Comparison of ENCODE assay signal across 7 mouse cellular contexts in the genomic region with DNA sequence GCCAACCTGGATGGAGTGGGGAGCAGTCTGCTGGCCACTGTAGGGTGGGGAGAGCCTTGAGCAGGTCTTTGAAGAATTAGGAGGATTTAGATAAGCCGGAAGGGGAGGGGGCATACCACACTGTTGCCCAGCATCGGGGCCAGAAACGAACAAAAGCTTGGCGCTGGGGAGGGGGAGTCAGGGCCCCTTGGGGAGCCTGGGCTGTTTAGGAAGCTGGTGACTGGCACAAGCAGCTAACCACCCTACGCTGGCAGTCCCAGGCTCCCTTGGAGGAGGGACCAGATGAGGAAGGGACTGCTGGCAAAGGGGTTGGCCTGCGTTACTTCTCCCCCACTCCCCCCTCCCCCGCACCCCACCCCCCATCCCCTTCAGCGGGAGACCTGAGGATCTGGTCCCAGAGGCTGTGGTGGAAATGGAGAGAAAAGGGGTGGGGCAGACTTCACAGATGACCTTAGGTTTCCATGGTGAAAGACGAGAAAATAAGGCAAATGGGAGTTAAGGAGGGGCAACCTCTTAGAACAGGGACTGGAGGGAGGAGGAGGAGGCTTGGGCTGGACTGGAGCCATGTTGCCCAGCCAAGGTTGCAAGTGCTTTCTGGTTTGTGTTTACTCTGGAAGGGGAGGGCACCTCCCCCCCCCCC. TPM values are rescaled to one million over a fixed set of nuclear protein-coding genes. Genes with fewer than 3 reads are reported as not detected.
DNase-seq lines count a peak whose midpoint lies in the region; ATAC-seq and TF ChIP-seq lines count a peak whose summit lies in the region.

No protein-coding gene starts in this region.

- H3K4me1 ChIP-seq in ES-Bruce4 (ENCODE audit: control insufficient read depth, insufficient read depth, low read length), result peaks cover 9% of the 10 kb centered on the region
- H3K4me1 ChIP-seq in forebrain, embryonic 15.5 days, result peaks cover 65% of the 10 kb centered on the region
- H3K4me1 ChIP-seq in kidney, adult 2 months (ENCODE audit: control insufficient read depth, insufficient read depth, low read length), result peaks cover 69% of the 10 kb centered on the region
- H3K4me1 ChIP-seq in lung, embryonic 16.5 days (replicated peaks; ENCODE audit: control insufficient read depth, insufficient read depth, low read length), result peaks cover 78% of the 10 kb centered on the region

- no peaks in the 10 kb centered on the region for H3K9me3 ChIP-seq in ES-Bruce4 (replicated peaks; ENCODE audit: control insufficient read depth, insufficient read depth, low read length, poor library complexity, severe bottlenecking)
- H3K9me3 ChIP-seq in forebrain, embryonic 15.5 days, result no peaks in the 10 kb centered on the region
- no peaks in the 10 kb centered on the region for H3K9me3 ChIP-seq in lung, embryonic 16.5 days (ENCODE audit: control insufficient read depth, low read length)

- under 1% methylated on average over 9 of the region's 9 CpGs for WGBS in forebrain, embryonic 15.5 days
- 15% methylated on average over 9 of the region's 9 CpGs for WGBS in kidney, adult 2 months
- 5% methylated on average over 8 of the region's 9 CpGs for WGBS in lung, embryonic 16.5 days

- peak; percentile 72; the same call in 1 of the 2 replicates for TF ChIP-seq EP300 in ES-Bruce4 (IDR thresholded peaks at IDR 0.05; ENCODE audit: insufficient read depth, low read depth, low read length)

- H3K9ac ChIP-seq in ES-Bruce4 (ENCODE audit: low read depth, poor library complexity, severe bottlenecking), result peak overlapping the region; percentile 67
- H3K9ac ChIP-seq in forebrain, embryonic 15.5 days (replicated peaks), result no peak overlapping the region
- peak overlapping the region; percentile 68 for H3K9ac ChIP-seq in lung, embryonic 16.5 days (ENCODE audit: low read length)

- TF ChIP-seq POLR2A in ES-Bruce4 (IDR thresholded peaks at IDR 0.05; ENCODE audit: insufficient read depth, low read length), result no peak
- TF ChIP-seq POLR2A in kidney, adult 2 months (IDR thresholded peaks at IDR 0.05; ENCODE audit: low read depth, low read length), result no peak

- H3K36me3 ChIP-seq in ES-Bruce4 (ENCODE audit: control insufficient read depth, insufficient read depth, low read length, poor library complexity, severe bottlenecking), result peaks cover 7% of the 10 kb centered on the region
- H3K36me3 ChIP-seq in forebrain, embryonic 15.5 days, result no peaks in the 10 kb centered on the region
- H3K36me3 ChIP-seq in kidney, adult 2 months (ENCODE audit: control insufficient read depth, insufficient read depth, low read length), result no peaks in the 10 kb centered on the region
- no peaks in the 10 kb centered on the region for H3K36me3 ChIP-seq in lung, embryonic 16.5 days (ENCODE audit: control insufficient read depth, insufficient read depth, low read length)

- no peaks in the 10 kb centered on the region for H3K27me3 ChIP-seq in ES-Bruce4 (ENCODE audit: control insufficient read depth, insufficient read depth, low read length, poor library complexity, severe bottlenecking)
- H3K27me3 ChIP-seq in forebrain, embryonic 15.5 days, result no peaks in the 10 kb centered on the region
- no peaks in the 10 kb centered on the region for H3K27me3 ChIP-seq in kidney, adult 2 months (replicated peaks; ENCODE audit: control insufficient read depth, insufficient read depth, low read length)
- H3K27me3 ChIP-seq in lung, embryonic 16.5 days (ENCODE audit: control insufficient read depth, insufficient read depth, low read depth, low read length), result no peaks in the 10 kb centered on the region

- peak; percentile 78 for ATAC-seq in forebrain, embryonic 15.5 days (replicated peaks)
- ATAC-seq in lung, embryonic 16.5 days (ENCODE audit: low read depth), result peak; percentile 24

- TF ChIP-seq CTCF in ES-Bruce4 (IDR thresholded peaks at IDR 0.05; ENCODE audit: low read depth, low read length), result no peak
- TF ChIP-seq CTCF in kidney, adult 2 months (conservative IDR thresholded peaks at IDR 0.05; ENCODE audit: insufficient read depth, insufficient read length, low read depth, low read length), result no peak

- H3K27ac ChIP-seq in ES-Bruce4 (ENCODE audit: insufficient read depth, low read length), result peak overlapping the region; percentile 95
- H3K27ac ChIP-seq in forebrain, embryonic 15.5 days (replicated peaks), result peak overlapping the region; percentile 69
- peak overlapping the region; percentile 87 for H3K27ac ChIP-seq in kidney, adult 2 months (ENCODE audit: insufficient read depth, low read depth, low read length)
- peak overlapping the region; percentile 98 for H3K27ac ChIP-seq in lung, embryonic 16.5 days (ENCODE audit: low read length)

- DNase-seq in ZHBTc4 (ENCODE audit: low read depth, low spot score), result peak; percentile 91
- peak; percentile 81 for DNase-seq in kidney, adult 2 months
- peak; percentile 63 for DNase-seq in skeletal muscle tissue, adult 2 months (ENCODE audit: low read depth, low spot score)
- no peak for DNase-seq in right cerebral cortex, adult 18-20 months

- H3K4me3 ChIP-seq in ES-Bruce4 (ENCODE audit: low read depth, low read length), result peak overlapping the region; percentile 50
- no peak overlapping the region for H3K4me3 ChIP-seq in forebrain, embryonic 15.5 days
- H3K4me3 ChIP-seq in kidney, adult 2 months (ENCODE audit: insufficient read depth, low read depth, low read length), result no peak overlapping the region
- H3K4me3 ChIP-seq in lung, embryonic 16.5 days (ENCODE audit: low read length), result peak overlapping the region; percentile 35

- peak overlapping the region; percentile 22 for H3K4me2 ChIP-seq in forebrain, embryonic 15.5 days (replicated peaks)
- H3K4me2 ChIP-seq in lung, embryonic 16.5 days (ENCODE audit: low read depth, low read length), result peak overlapping the region; percentile 65

RNA-seq across cellular contexts. Expression of gene Klf3, which starts 7.8 kb away (rescaled TPM):
- polyA plus RNA-seq in ES-Bruce4 (2011; ENCODE audit: insufficient read depth, insufficient read length, low read depth, missing spikeins), result 108 and 112 TPM in 2 replicates
- 33.0 and 34.0 TPM in 2 replicates for polyA plus RNA-seq in forebrain, embryonic 15.5 days (2015; fragmentation: Nextera tagmentation; extraction: Ambion mirVana)
- polyA plus RNA-seq in kidney, adult 2 months (2012; rRNA removed), result 46.9 and 47.0 TPM in 2 replicates
- polyA plus RNA-seq in lung, embryonic 16.5 days (2015; fragmentation: Nextera tagmentation; extraction: Ambion mirVana), result 53.8 and 61.5 TPM in 2 replicates

Comparison
In these comparisons a context has a peak if more than half of its experiments do, and no peak if none do; other contexts are left out.
1. H3K4me3 ChIP-seq: peak in ES-Bruce4 (single experiment) and lung, embryonic 16.5 days (single experiment); none in forebrain, embryonic 15.5 days (single experiment) and kidney, adult 2 months (single experiment).
2. Peak in every context shown above with its lines, with median percentiles within 50 percentile points of each other: H3K27ac ChIP-seq.